Mouse (Mus musculus) brain, embryonic 14.5 days (tissue): ENCODE data around the gene Ptpn14.

ENCODE experiments used
- CTCF ChIP-seq: fragments of 200-500 bp; IDR thresholded peaks from 2 replicates; pipeline ENCODE4 v1.5.1; 2012; ENCODE audit warnings: inconsistent platforms, mild to moderate bottlenecking, moderate library complexity, borderline replicate concordance; ENCODE audit not compliant: insufficient read depth, insufficient read length; ENCODE audit errors: extremely low read depth
- POLR2A ChIP-seq: fragments of 200-500 bp; IDR thresholded peaks from 2 replicates; pipeline ENCODE4 v1.6.1; 2012; ENCODE audit warnings: mild to moderate bottlenecking, inconsistent platforms, borderline replicate concordance; ENCODE audit not compliant: poor library complexity, insufficient read depth, insufficient read length, severe bottlenecking; ENCODE audit errors: extremely low read depth

- TF ChIP-seq CTCF, result peak; percentile 91
- TF ChIP-seq POLR2A, result no peak
These were observed 27.1 kb upstream of the Ptpn14 start for GRCm38 (mm10) chr1:189700990-189701389.
